Mouse (Mus musculus): ENCODE data around the gene Rnf151.

- TF ChIP-seq CTCF (IDR thresholded peaks at IDR 0.05; ENCODE audit: insufficient read depth, low read depth, low read length) (no peak), POLR2A (IDR thresholded peaks at IDR 0.05; ENCODE audit: insufficient read depth, low read depth, low read length) (no peak)
Observed at GRCm38 (mm10) chr17:24695326-24696010, 22.4 kb downstream of the Rnf151 start.
